Mouse (Mus musculus): ENCODE data around the gene Tob2. TPM values are rescaled to one million over a fixed set of nuclear protein-coding genes. Genes with fewer than 3 reads are reported as not detected.
A peak's percentile ranks its signal among the peaks of the same experiment; 100 is the strongest.

Tob2 gene
- total RNA-seq, 4 experiments from 2014 or later: 111 to 127 (median 125) TPM

DNA sequence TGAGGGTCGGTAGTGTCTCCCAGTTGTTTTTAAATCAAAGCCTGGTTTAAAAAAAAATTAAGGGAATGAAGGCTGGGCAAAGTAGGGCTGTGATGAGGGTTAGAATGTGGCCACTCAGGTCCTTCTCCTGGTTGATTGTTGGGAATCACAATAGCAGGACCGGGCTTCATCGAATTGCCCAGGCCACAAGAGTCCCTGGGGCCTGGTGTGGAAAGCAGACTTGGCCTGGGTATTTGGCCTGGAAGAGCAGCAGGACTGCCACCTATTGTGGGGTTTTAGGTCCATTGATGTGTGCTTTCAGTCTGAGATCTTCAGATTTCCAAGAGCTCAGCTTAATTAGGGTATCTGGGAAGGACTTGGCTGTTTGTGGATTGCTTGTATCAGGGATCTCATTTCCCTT lies 46.3 kb downstream of the Tob2 start:
- DNase-seq (ENCODE audit: low spot score in 2 of 2): no peak

DNA sequence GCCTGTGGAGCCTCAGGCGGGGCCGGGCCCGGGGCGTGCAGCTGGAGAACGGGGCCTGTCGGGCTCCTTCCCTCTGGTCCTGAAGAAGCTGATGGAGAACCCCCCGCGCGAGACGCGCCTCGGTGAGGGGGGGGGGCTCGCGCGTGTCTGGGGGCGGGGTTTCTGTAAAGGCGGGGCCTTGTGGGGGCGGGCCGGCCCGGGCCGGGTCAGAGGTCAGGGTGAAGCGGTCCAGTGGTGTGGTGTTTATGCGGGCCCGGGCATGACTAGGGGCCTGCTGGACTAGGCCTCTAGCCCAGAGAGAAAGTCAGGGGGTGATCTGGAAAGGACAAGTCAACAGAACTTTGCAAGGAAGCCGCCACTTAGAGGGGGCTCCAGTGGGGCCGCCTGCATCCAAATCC lies 47.0 kb downstream of the Tob2 start:
- no peak for DNase-seq (ENCODE audit: low spot score in 2 of 2)

DNA sequence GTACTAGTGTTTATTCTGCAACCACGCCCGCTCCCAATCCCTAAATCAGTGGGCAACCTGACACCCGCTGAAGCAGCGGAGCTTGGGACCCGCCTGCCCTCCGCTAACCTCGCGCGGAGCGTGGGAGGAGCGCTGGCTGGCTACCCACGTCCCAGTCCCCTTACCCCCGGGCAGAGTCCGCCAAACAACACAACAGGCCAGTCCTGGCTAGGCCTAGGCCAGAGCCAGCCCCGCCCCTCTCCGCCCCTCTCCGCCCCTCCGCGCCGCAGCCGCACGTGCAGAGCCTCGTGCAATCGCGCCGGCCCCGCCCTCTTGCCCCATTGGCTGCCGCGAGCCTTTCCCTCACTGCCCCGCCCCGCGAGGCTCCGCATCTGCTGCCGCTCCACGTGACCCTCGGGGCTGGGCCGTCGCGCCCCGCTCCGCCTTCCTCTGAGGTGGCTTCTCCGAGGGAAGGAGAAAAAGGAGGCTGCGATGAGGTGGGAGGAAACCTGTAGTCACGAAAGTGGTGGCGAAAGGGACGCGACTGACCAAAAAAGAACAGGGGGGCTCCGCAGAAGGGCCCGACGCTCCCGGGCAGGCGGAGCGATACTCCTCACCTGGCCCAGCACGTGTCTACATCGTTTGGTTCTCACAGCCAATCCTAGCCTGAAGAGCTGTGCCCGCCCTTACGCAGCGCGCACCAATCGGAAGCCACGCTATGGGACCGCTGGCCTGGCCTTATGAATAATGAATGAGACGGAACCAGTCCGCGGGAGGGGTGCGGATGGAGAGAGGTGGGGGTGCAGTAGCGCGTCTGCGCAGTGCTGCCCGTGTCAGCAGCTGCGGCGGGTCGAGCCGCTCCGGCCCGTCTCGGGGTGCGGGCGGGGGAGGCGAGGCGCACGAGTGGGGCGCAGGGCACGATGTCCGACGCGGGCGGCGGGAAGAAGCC lies 47.7 kb downstream of the Tob2 start:
- peak; percentile 96 to 98 for DNase-seq (ENCODE audit: low spot score in 2 of 2)

DNA sequence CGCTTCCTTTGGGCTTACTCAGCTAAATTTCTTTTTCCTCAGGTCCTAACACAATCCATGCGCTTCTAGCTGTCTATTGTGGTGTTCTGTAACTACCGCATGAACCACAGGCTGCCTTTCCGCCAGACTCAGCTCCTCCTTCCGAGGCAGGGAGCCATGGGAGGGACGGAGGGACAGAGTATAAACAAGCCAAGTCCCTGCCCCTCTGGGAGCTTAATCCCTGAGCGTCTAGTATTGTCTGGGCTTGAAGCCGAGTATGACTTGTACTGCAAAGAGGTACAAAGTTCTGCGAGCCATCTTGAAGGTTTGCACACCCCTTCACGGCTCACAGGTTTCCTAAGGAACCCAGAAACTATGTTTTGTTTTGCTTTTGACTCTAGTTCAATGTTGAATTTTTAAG lies 48.4 kb downstream of the Tob2 start:
- DNase-seq (ENCODE audit: low spot score in 2 of 2): peak; percentile 96

DNA sequence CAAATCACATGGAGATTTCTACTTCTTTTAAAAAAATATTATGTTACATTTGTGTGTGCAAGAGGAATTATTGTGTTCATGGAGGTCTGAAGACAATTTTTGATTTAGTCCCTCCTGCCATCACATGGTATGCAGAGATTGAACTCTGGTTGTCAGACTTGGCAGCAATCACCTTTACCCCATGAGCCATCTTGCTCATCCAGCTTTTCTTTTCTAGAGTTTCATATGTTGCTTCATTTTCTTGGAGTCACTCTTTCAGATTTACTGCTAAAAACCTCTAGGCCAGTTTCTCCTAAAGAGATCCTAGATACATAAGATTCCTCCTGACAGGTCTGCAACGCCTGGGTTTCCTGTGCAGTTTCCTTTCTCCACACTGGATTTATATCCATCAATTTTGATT lies 49.0 kb downstream of the Tob2 start:
- no peak for DNase-seq (ENCODE audit: low spot score in 2 of 2)

DNA sequence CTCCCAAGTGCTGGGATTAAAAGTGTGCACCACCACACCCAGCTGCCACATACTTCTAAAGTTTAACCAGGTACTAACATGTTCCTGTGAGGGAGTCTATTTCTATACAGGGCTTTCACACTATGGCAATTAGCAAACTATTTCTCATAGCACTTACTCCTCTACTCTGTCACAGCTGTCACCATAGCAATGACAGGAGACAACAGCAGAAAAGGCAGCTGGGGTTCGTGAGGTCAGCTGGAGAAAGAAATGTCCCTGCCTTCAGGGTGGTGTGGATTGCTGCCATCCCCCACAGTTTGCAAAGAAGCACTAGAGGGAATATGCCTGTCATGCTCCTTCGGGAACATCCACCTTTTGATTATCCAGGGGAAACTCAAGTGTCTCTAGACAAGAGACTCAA lies 49.8 kb downstream of the Tob2 start:
- DNase-seq (ENCODE audit: low spot score in 2 of 2): no peak

DNA sequence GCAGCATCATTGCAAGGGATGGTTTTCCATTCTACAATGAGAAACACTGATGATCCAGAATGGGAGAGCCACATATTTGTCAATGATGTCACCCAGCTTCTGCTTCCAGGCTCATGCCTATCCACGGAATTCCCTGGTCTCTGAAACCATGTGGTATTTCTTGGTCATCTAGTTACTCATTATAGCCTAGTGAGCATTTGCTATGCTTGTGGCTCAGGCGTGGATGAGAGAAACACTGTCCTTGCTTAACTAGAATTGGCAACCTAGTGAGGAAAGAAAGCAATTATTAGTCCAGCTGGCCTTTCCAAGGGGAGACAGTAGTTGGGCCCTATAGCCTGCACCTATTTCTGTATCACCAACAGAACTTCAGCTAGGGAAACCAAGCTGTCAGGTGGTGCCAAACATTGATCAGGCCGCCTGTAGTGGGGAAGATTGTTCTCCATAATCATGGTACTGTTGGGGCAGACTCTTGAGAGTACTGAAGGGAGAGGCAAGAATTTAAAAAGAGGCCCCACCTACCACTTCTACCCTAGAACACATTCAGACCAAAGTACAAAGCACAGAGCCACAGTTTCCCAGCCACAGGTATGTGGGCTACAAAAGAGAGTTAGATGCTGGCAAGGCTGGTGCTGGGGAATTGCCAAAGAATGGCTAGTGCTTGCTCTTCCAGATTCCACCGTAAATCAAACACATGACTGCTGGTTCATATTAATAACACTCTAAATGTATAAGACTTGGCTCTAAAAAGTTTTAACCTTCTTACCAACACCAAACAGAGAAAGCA lies 51.8 kb downstream of the Tob2 start:
- no peak for DNase-seq (ENCODE audit: low spot score in 2 of 2)

DNA sequence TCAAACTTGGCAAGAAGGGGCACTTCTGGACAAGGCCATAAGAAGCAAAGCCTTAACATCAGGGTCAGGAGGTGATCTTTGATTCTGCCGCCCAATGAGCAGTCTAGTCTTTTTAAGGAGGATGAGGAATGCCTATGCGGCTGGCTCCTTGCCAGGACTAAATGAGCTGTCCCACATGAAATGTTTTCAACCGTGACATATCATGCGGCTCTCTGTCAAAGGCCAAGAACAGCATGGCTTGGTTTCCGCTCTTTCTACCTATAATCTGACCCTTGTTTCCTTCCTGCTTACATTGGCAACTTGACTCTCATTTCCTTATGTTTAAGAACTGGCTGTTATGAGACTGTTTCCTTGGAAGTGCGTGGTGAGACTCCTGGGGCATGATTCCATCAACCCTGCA lies 53.0 kb downstream of the Tob2 start:
- no peak for DNase-seq (ENCODE audit: low spot score in 2 of 2)

DNA sequence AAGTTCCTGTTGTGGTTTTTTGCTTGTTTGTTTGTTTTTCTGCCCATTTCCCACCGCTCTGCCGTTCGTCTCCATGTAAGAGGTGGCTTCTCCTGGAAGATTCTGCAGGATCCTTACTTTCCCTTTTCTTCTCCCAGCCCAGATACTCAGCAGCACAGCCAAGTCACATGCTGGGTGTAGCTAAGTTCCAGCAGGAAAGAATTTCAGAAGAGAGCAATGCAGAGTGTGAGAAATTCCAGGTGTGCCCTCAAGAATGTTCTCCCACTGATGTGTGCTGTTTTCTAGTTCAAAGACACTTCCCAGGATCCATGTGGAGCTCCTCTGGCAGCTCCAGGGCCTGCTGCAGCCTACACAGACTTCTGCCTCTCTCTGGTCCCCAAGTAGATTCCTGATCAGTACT lies 53.7 kb downstream of the Tob2 start:
- DNase-seq (ENCODE audit: low spot score in 2 of 2): no peak

DNA sequence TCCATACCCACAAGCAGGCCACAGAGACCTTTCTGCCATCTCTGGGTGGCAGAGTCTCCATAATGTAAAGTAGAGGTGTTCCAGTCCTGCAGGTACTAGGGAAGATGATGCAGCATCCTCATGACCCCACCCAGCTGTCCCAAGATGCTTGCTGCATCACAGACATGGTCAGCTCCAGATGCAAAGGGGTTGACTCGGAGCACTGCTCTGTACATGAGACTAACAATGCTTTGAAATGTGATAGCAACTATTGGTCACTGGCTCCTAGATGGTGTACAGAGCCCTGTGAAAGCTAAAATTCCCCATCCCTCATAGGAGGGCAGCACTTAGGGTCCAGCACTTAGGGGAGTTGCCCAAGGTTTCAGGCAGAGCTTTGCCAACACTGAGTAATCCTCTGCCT lies 54.4 kb downstream of the Tob2 start:
- no peak for DNase-seq (ENCODE audit: low spot score in 2 of 2)

DNA sequence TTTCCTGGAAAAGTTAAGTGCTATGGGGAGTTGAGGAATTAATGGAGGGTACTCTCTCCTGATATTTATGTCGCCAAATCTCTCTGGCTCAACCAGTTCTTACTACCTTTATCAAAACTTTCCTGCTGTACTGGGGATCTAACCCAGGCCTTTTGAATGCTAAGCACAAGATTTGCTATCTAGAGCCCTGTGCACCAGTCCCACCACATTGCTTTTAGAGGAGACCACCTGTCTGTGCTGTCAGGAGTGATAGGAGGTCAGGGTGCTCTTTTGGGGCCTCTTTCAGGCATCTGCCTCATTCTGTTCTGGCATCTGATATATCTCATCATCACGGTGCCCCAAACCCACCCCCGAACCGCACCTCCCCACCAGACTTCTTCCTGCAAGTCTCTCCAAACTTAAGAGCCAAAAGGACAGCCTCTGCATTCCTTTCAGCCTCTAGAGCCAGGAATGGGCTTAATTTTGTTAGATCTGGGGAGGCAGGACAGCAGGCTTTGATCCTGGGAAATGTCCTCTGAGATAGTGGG lies 55.1 kb downstream of the Tob2 start:
- no peak for DNase-seq (ENCODE audit: low spot score in 2 of 2)

DNA sequence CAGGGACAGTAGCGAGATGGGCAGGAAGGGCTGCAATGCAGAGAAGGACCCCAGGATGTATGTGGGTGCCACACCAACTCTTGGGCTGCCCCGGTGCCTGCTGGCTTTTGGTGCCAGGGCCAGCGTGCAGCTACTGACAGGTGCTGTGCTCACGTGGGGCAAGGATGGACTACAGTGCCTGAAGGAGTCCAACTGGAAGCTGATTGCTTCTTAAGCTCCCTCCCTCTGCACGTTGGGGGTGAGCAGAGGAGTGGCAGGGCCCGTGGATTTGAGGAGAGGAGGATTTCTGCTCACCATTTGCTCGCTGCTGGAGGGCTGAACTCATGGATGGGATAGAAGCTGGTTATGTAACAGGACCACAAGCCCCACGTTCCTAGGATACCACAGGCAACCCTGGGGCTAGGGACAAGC lies 55.6 kb downstream of the Tob2 start:
- peak in 1 of 2 experiments; percentile 80 for DNase-seq (ENCODE audit: low spot score in 2 of 2)

DNA sequence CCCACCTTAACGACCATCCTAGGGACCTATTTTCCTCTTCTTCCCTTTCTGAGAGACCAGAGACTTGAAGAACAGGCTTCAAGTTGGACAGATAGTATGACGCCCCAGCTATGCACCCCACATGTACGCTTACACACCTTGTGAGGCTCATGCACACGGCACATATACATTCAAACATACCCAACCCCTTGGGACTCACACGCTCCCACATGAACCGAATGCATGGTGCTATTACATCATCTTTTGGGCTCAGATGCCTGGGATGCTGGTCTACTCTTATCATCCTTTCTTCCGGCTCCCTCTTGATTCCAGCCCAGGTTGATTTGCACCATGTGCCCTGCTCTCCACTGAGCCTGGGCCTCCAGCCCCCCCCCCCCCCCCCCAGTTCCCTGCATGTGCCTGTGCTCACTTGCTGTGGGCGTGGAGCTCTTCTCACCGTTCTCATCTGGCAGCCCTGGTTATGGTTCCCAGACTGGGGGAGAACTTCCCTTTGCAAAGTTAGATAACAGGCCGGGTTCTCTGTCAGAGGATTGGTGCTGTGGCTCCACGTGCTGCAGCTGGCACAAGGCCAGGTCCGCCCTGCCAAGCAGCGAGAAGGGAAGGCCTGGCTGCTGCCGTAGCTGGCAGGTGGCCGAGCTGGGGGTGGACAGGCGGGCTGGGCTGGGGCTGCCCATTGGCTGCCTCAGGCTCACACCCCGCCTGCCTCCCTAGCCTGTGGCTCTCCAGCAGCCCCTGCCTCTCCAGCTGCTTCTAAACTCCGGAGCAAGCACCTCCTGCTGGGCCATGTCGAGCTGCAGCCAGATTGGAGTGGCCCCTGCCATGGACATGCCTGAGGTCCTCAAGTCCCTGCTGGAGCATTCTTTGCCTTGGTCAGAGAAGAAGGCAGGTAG lies 56.4 kb downstream of the Tob2 start, which contains the start of gene Tef:
Tef (plus strand) TSS at position 421 of the 890 bp plus-strand sequence.
- DNase-seq (ENCODE audit: low spot score in 2 of 2): peak; percentile 99 to 100

DNA sequence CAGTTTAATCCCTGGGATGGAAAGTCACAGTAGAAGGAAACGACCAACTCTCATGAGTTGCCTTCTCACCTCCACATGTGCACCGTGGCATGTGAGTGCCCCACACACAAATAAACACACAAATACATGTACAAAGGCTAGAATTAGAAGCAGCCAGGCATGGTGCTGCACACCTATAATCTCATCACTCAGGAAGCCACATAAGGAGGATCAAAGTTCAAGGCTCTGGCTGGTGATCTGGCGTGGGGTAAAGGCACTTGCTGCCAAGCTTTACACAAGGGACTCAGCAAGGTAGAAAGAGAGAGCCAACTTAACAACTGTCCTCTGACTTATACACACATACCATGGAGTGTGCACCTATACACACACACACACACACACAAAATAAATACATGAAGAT lies 58.2 kb downstream of the Tob2 start:
- DNase-seq (ENCODE audit: low spot score in 2 of 2): no peak

DNA sequence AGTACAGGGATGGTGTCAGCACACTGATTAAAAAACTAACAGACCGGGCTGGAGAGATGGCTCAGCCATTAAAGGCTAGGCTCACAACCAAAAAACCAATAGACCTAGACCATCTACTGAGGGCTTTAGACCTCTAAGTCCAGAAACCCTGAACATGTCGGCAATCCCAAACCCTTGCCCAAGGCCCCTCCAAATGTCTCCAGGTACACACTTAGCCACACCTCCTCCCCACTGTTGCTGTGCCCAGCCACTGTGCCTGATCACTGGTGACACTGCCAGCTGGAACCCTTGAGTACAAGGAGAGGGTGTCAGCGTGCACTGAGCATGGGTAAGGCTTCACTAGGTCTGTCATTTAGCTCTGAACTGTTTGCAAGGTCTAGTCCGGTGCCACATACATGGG lies 60.2 kb downstream of the Tob2 start:
- no peak for DNase-seq (ENCODE audit: low spot score in 2 of 2)

Other genes with a start within 250 kb of the Tob2 start
- gene L3mbtl2, start 194.9 kb downstream of the Tob2 start, total RNA-seq (2022): 1 to 10 TPM; 8.6 to 9.6 (median 9.3) TPM
- gene Chadl, start 161.5 kb downstream of the Tob2 start, total RNA-seq (2022): 1 to 10 TPM in 3 of 4 experiments, under 1 TPM in 1; 0.73 to 1.3 (median 1.1) TPM
- 10 to 100 TPM; 29.2 to 37.7 (median 33.5) TPM for gene Zc3h7b, start 113.7 kb downstream of the Tob2 start, total RNA-seq (2022)
- gene Rangap1, start 113.3 kb downstream of the Tob2 start, total RNA-seq (2022): 10 to 100 TPM; 23.5 to 24.3 (median 23.6) TPM
- gene Tef, start 56.4 kb downstream of the Tob2 start, total RNA-seq (2022): 100 to 1,000 TPM; 191 to 229 (median 196) TPM
- 10 to 100 TPM; 39.0 to 44.3 (median 39.3) TPM for gene Phf5a, start 13.1 kb upstream of the Tob2 start, total RNA-seq (2022)
- gene Aco2, start 13.5 kb upstream of the Tob2 start, total RNA-seq (2022): 1,000 to 10,000 TPM; 1,068 to 1,166 (median 1,137) TPM
- gene Polr3h, start 67.4 kb upstream of the Tob2 start, total RNA-seq (2022): 10 to 100 TPM in 1 of 4 experiments, 1 to 10 TPM in 3; 7.2 to 10.2 (median 8.2) TPM
- gene Csdc2, start 78.0 kb upstream of the Tob2 start, total RNA-seq (2022): 1 to 10 TPM in 2 of 4 experiments, under 1 TPM in 2; 0.67 to 1.9 (median 0.90) TPM
- gene Pmm1, start 102.1 kb upstream of the Tob2 start, total RNA-seq (2022): 10 to 100 TPM; 15.6 to 17.9 (median 15.9) TPM
- gene 1700029P11Rik, start 121.7 kb upstream of the Tob2 start, total RNA-seq (2022): not detected
- 10 to 100 TPM; 20.6 to 24.5 (median 24.2) TPM for gene Xrcc6, start 129.0 kb upstream of the Tob2 start, total RNA-seq (2022)
- gene Desi1, start 175.1 kb upstream of the Tob2 start, total RNA-seq (2022): 10 to 100 TPM; 14.9 to 18.4 (median 17.5) TPM
- gene Snu13, start 188.8 kb upstream of the Tob2 start, total RNA-seq (2022): 10 to 100 TPM; 44.8 to 55.5 (median 51.4) TPM
- not detected for gene 4930407I10Rik, start 200.4 kb upstream of the Tob2 start, total RNA-seq (2022)
- gene Mei1, start 211.2 kb upstream of the Tob2 start, total RNA-seq (2022): not detected